Mouse (Mus musculus) stomach, embryonic 14.5 days (tissue): ENCODE results near the gene Ace. TPM values are rescaled to one million over a fixed set of nuclear protein-coding genes. Genes with fewer than 3 reads are reported as not detected.

Experiments
- ATAC-seq: fragments of 200-750 bp; cut with Nextera tagmentation; 2 replicates; pipeline ENCODE4 v1.8.0; 2017; ENCODE audit warnings: low read depth, moderate TSS enrichment; ENCODE audit not compliant: insufficient number of reproducible peaks, insufficient read depth, low FRiP score
- H3K27ac ChIP-seq: fragments of 300-500 bp; sonication (generic); 2 replicates; pipeline ENCODE4 v1.5.1; 2014; ENCODE audit warnings: mild to moderate bottlenecking, low read length, moderate library complexity, mixed read lengths
- H3K27me3 ChIP-seq: fragments of 300-500 bp; sonication (generic); 2 replicates; pipeline ENCODE4 v1.6.1; 2014; ENCODE audit warnings: low read length, control low read depth, mixed read lengths; ENCODE audit not compliant: control insufficient read depth, insufficient read depth
- H3K36me3 ChIP-seq: fragments of 300-500 bp; sonication (generic); 2 replicates; pipeline ENCODE4 v1.6.1; 2014; ENCODE audit warnings: mild to moderate bottlenecking, control low read depth, low read length, moderate library complexity, mixed read lengths; ENCODE audit not compliant: control insufficient read depth, insufficient read depth
- H3K4me1 ChIP-seq: fragments of 300-500 bp; sonication (generic); 2 replicates; pipeline ENCODE4 v1.6.1; 2014; ENCODE audit warnings: low read length, control low read depth, mixed read lengths; ENCODE audit not compliant: control insufficient read depth, insufficient read depth
- H3K4me2 ChIP-seq: fragments of 300-500 bp; sonication (generic); replicated peaks from 2 replicates; pipeline ENCODE4 v1.6.1; 2014; ENCODE audit warnings: low read depth, low read length, control low read depth
- H3K4me3 ChIP-seq: fragments of 300-500 bp; sonication (generic); 2 replicates; pipeline ENCODE4 v1.5.1; 2014; ENCODE audit warnings: low read depth, low read length, control low read depth
- H3K9ac ChIP-seq: fragments of 300-500 bp; sonication (generic); replicated peaks from 2 replicates; pipeline ENCODE4 v1.6.1; 2014; ENCODE audit warnings: low read depth, mild to moderate bottlenecking, control low read depth, low read length, moderate library complexity, mixed read lengths
- H3K9me3 ChIP-seq: fragments of 300-500 bp; sonication (generic); 2 replicates; pipeline ENCODE4 v1.6.1; 2016; ENCODE audit warnings: low read depth, low read length, control low read depth; ENCODE audit not compliant: control insufficient read depth
- WGBS: fragments of 180-500 bp; shearing (Covaris S2); extraction: QIAGEN DNeasy Blood & Tissue Kit; methylation state at CpG from one replicate; pipeline ENCODE4 v1.1.7; 2014; 5-methylcytosine and 5-hydroxymethylcytosine counted together
- polyA plus RNA-seq: library from polyadenylated mRNA; unstranded; fragments of >200 nt; fragmentation: Nextera tagmentation; extraction: Ambion mirVana; gene quantifications from 2 replicates; pipeline ENCODE4 v1.2.1, GENCODE M21; 2014

The Ace gene
- polyA plus RNA-seq, 1 experiment from 2014 or later, result 0.72 TPM

DNA sequence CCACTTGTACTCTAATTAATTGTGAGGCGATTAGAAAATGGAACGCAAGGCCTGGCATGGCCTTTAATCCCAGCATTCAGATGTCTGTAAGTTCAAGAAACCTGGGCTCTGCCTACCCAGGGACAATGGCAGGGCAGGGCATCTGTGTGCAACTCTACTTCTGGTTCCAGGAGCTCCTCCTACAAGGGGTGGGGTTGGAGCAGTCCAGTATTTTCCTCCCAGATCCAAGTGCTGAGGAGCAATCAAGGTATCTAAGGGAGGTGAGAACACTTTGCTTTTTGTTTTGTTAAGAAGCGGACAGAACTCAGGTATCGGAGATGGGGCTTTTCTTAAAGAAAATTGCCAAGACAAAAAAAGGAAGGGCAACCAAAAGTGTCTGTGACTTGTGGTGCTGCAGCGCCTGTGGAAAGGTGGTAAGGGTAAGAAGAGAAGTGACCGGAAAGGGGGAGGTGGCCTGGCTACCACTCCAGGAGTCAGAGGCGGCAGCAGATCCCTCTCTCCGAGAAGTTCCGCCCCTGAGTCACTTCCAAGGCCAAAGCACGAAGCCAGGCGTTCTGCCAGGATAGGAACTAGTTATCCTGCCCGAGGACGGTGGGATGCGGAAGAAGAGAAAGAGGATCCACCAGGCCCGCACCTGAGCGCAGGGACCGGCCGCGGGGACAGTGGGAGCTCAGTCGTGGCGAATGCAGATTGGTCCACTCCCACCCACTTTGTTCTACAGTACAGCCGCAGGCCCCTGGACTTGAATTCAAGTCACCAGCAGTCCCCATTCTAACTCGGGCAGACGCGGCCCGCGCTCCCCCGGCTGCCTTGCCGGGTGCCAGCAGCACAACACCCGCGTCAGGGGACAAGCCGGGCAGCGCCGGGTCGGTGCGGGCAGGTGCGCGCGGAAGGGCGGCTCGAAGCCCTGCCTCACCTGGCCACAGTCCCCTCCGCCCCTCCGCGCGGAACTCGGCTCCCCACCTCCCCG is 24.3 kb upstream of the Ace start:
- no peak for ATAC-seq
- H3K4me1 ChIP-seq, result 0 out of 2 replicates have a peak, but pooled peaks cover 7% of the 10 kb centered on the region
- H3K27me3 ChIP-seq, result no peaks in the 10 kb centered on the region
- H3K9ac ChIP-seq, result peak overlapping the region; percentile 40
- H3K4me3 ChIP-seq, result peak overlapping the region; percentile 59
- 5% methylated on average over 46 of the region's 47 CpGs for WGBS
- peak overlapping the region; percentile 73 for H3K4me2 ChIP-seq
- H3K36me3 ChIP-seq, result no peaks in the 10 kb centered on the region
- peak overlapping the region; percentile 70 for H3K27ac ChIP-seq
- no peaks in the 10 kb centered on the region for H3K9me3 ChIP-seq

DNA sequence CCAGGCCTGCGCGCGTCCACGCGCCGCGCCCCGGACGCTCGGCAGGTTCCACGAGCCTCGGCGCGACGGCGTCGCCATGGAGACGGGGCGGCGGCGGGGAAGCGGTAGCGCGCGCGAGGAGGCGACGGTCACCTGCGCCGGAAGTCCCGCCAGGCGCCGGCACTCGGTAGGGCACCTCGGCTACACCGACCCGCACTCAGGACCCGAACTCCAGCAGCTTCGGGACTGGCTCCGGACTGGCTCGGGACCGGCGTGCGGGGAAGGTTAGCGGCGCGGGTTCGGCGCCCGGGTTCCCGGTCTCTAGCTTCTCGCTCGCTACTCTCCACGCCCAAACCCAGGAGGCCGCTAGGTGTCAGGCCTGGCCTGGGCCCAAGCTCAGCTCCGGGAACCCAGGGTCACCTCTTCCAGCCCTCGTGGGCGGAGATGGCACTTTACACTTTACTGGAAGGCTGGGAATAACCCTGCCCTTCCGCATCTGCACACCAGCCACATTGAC is 23.6 kb upstream of the Ace start:
- H3K9me3 ChIP-seq, result no peaks in the 10 kb centered on the region
- H3K27me3 ChIP-seq, result no peaks in the 10 kb centered on the region
- no peaks in the 10 kb centered on the region for H3K36me3 ChIP-seq
- peak overlapping the region; percentile 73 for H3K4me2 ChIP-seq
- H3K27ac ChIP-seq, result peak overlapping the region; percentile 70; the same call in 1 of the 2 replicates
- peak overlapping the region; percentile 40 for H3K9ac ChIP-seq
- peak overlapping the region; percentile 59 for H3K4me3 ChIP-seq
- peak; percentile 73 for ATAC-seq
- WGBS, result under 1% methylated on average over 49 of the region's 59 CpGs
- H3K4me1 ChIP-seq, result 0 out of 2 replicates have a peak, but pooled peaks cover 7% of the 10 kb centered on the region

DNA sequence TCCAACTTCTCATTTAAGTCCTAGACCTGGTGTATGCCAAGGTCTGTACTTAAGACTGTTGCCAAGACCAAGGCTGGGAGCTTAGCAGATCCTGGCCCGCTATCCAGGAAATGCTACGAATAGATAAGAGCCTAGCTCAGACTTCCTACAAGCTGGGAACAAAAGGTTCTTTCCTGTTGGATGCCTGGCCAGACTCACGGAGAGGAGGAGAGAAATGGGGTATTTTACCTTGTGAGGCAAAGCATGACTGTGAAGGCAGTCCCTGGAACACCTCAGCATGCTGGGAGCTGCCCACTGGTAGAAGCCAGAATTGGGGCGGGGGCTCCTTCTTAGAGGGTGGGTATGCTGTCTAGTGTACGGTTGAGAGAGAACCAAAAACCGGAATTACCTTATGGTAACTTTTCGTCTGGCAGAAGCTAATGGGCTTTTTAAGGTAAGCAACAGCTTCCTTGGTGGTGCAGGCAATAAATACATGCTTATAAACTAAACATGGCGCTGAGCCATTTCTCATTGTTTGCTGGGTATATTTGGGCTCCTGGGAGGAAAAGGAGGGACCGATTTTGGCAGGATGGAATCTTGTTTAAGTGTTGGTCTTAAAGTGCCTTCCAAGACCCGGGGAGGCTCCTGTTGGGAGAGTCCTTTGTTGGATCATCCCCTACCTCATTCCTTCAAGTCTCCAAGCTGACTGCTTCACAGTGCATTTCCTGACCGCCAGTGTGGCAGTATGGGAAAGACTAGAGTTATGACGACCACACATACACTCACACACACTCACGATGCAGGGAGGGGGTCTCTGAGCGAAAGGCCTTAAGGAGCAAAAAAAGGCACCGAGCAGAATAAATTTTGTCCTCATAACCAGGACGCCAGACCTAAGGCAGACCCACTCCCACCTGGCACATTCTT is 22.7 kb upstream of the Ace start:
- Histone ChIP-seq H3K9ac (no peak overlapping the region), H3K36me3 (no peaks in the 10 kb centered on the region), H3K9me3 (no peaks in the 10 kb centered on the region), H3K27me3 (no peaks in the 10 kb centered on the region), H3K27ac (peak overlapping the region; percentile 70; the same call in 1 of the 2 replicates), H3K4me2 (peak overlapping the region; percentile 73), H3K4me1 (0 out of 2 replicates have a peak, but pooled peaks cover 7% of the 10 kb centered on the region), H3K4me3 (peak overlapping the region; percentile 59; the same call in 1 of the 2 replicates)
- WGBS, result 69% methylated on average over 16 of the region's 16 CpGs
- no peak for ATAC-seq

DNA sequence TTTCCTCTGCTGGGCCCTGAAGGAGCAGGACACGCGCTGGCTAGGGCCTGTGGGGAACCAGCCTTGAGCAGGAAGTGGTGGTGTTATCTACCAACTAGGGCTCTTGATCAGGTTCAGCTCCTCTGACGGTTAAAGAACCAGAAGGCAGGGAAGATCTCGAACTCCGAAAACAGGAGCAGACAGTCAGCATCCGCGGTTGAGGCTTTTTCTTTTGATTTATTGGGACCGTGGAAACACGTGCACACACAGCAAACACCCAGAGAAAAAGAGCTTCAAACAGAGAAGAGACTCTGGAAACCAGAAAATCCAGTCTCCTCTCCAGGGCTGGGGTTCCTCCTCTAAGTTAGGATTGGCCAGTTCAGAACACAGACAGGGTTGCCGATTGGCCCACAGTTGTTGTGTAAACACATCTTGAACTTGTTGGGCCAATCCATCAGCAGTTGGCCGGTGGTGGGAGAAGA is 21.0 kb upstream of the Ace start:
- Histone ChIP-seq H3K4me1 (0 out of 2 replicates have a peak, but pooled peaks cover 7% of the 10 kb centered on the region), H3K9me3 (no peaks in the 10 kb centered on the region), H3K9ac (no peak overlapping the region), H3K4me2 (no peak overlapping the region), H3K27ac (peak overlapping the region; percentile 75), H3K4me3 (no peak overlapping the region), H3K27me3 (no peaks in the 10 kb centered on the region), H3K36me3 (no peaks in the 10 kb centered on the region)
- WGBS, result 33% methylated on average over 11 of the region's 11 CpGs
- no peak; the same call in 1 of the 2 replicates for ATAC-seq

DNA sequence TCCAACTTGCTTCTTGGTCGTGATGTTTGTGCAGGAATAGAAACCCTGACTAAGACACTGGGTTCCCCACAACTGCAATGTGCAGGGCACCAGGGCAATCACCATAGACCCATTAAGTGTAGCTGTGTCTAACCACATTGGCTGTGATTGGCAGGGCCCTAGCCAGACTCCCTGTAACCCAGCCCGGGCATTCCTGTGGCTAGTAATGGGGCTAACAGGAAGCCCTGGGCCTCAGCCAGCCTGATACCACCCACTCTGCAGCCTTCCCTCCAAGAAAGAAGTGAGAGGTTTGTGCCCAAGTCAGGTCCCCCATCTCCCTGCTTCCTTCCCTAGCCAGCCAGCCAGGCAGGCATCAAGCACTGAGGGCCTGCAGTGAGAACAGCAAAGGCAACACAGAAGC is 19.5 kb upstream of the Ace start:
- Histone ChIP-seq H3K27ac (no peak overlapping the region), H3K27me3 (no peaks in the 10 kb centered on the region), H3K4me1 (0 out of 2 replicates have a peak, but pooled peaks cover 2% of the 10 kb centered on the region), H3K4me2 (no peak overlapping the region), H3K4me3 (no peak overlapping the region), H3K9me3 (no peaks in the 10 kb centered on the region), H3K9ac (no peak overlapping the region), H3K36me3 (no peaks in the 10 kb centered on the region)
- no peak for ATAC-seq
- 69% methylated on average over 2 of the region's 2 CpGs for WGBS

DNA sequence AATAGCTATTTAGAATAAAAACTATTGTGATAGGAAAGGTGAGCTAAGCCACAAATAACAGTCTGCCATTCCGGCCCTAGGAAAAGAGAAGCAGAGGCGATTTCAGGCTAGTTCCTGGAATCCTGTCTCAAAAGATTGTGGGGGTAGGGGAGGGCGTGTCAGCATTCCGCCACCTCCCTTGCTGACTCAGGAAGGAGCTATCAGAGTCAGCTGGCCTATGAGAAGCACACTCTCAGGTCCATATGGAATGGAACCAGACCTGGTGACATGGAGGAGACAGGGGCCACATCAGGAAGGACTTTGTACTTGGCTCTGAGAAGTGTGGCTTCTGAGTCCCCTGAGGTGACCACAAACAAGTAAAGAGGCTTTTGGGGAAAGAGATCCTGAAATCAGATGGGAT is 17.2 kb upstream of the Ace start:
- H3K4me1 ChIP-seq, result 0 out of 2 replicates have a peak, but pooled peaks cover 2% of the 10 kb centered on the region
- WGBS, result 64% methylated on average over 4 of the region's 4 CpGs
- H3K9ac ChIP-seq, result no peak overlapping the region
- no peak overlapping the region for H3K4me3 ChIP-seq
- H3K27me3 ChIP-seq, result no peaks in the 10 kb centered on the region
- no peaks in the 10 kb centered on the region for H3K9me3 ChIP-seq
- no peak overlapping the region for H3K27ac ChIP-seq
- no peak for ATAC-seq
- H3K4me2 ChIP-seq, result no peak overlapping the region
- no peaks in the 10 kb centered on the region for H3K36me3 ChIP-seq

DNA sequence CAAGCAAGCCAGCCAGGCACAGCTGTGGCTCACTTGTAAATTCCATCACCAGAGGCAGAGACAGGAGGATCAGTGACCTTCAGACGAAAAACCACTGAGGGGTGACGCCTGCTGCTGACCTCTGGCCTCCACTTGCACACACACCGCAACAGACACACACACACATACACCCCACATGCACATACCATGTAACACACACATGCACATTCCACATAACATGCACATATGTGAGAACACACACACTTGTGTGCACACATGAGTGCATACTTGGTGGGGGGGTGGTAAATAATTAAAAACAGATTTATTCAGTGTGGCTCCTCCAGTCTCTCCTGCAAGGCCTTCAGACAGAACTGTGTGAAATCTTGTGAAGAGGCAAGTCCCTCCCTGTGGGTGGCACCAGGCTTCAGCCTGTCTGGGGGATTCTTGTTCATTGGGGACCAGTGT is 16.1 kb upstream of the Ace start:
- no peak for ATAC-seq
- 0 out of 2 replicates have a peak, but pooled peaks cover under 1% of the 10 kb centered on the region for H3K4me1 ChIP-seq
- no peaks in the 10 kb centered on the region for H3K36me3 ChIP-seq
- H3K9ac ChIP-seq, result no peak overlapping the region
- no peaks in the 10 kb centered on the region for H3K9me3 ChIP-seq
- no peak overlapping the region for H3K4me3 ChIP-seq
- H3K4me2 ChIP-seq, result no peak overlapping the region
- no peaks in the 10 kb centered on the region for H3K27me3 ChIP-seq
- 60% methylated on average over 3 of the region's 3 CpGs for WGBS
- H3K27ac ChIP-seq, result no peak overlapping the region

DNA sequence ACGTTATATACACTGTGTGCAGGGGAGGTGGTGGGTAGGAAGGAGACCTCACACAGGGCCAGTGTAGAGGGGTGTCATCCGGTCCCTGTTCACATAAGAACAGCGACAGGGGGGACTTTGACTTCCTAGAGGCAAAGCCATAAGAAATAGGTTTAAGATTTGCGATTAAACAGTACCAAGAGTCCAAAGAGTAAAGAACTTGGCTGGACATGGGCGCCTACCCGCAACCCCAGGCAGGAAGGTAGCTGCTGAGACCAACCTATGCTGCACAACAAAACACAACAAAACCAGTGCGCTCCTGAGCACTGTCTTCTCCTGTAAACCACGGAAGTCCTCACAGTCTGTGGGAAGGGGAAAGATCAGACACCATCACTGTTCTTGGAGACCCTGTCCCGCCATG is 15.6 kb upstream of the Ace start:
- Histone ChIP-seq H3K27ac (no peak overlapping the region), H3K4me3 (no peak overlapping the region), H3K4me2 (no peak overlapping the region), H3K9me3 (no peaks in the 10 kb centered on the region), H3K27me3 (no peaks in the 10 kb centered on the region), H3K9ac (no peak overlapping the region), H3K4me1 (no peaks in the 10 kb centered on the region), H3K36me3 (no peaks in the 10 kb centered on the region)
- WGBS, result 85% methylated on average over 9 of the region's 9 CpGs
- no peak for ATAC-seq
